Mouse (Mus musculus) MEL (cell line): ENCODE measurements around the gene Rep15.

ENCODE experiments used
- CTCF ChIP-seq, 3 experiments: IDR thresholded peaks in 2 of 3; conservative IDR thresholded peaks in 1 of 3; 2 replicates each; pipeline ENCODE4 v1.5.1; 2011 to 2012; ENCODE audit warnings: low read length in 3 of 3, low read depth in 2 of 3, mild to moderate bottlenecking in 2 of 3, improper control_type of control experiment in 1 of 3, inconsistent platforms in 1 of 3, mixed read lengths in 1 of 3, moderate library complexity in 1 of 3; ENCODE audit not compliant: control insufficient read depth in 1 of 3, insufficient read depth in 1 of 3, poor library complexity in 1 of 3, severe bottlenecking in 1 of 3
- GATA1 ChIP-seq: IDR thresholded peaks from 2 replicates; pipeline ENCODE4 v1.6.1; 2011; ENCODE audit warnings: low read depth, low read length, improper control_type of control experiment
- POLR2A ChIP-seq, 2 experiments: IDR thresholded peaks; 2 replicates each; pipeline ENCODE4 v1.6.1; 2011 to 2012; ENCODE audit warnings: low read length in 2 of 2, mild to moderate bottlenecking in 2 of 2, control low read depth in 1 of 2, improper control_type of control experiment in 1 of 2, low read depth in 1 of 2, moderate library complexity in 1 of 2; ENCODE audit not compliant: control insufficient read depth in 1 of 2, insufficient read depth in 1 of 2, poor library complexity in 1 of 2
- RAD21 ChIP-seq: IDR thresholded peaks from 2 replicates; pipeline ENCODE4 v1.6.1; 2011; ENCODE audit warnings: mild to moderate bottlenecking, low read depth, low read length, improper control_type of control experiment
- TBP ChIP-seq: IDR thresholded peaks from 2 replicates; pipeline ENCODE4 v1.8.0; 2011; ENCODE audit warnings: low read depth, low read length, improper control_type of control experiment
- UBTF ChIP-seq: IDR thresholded peaks from 2 replicates; pipeline ENCODE4 v1.6.1; 2012; ENCODE audit warnings: low read depth, mild to moderate bottlenecking, inconsistent platforms, low read length, improper control_type of control experiment, moderate library complexity, borderline replicate concordance; ENCODE audit not compliant: insufficient read depth

DNA sequence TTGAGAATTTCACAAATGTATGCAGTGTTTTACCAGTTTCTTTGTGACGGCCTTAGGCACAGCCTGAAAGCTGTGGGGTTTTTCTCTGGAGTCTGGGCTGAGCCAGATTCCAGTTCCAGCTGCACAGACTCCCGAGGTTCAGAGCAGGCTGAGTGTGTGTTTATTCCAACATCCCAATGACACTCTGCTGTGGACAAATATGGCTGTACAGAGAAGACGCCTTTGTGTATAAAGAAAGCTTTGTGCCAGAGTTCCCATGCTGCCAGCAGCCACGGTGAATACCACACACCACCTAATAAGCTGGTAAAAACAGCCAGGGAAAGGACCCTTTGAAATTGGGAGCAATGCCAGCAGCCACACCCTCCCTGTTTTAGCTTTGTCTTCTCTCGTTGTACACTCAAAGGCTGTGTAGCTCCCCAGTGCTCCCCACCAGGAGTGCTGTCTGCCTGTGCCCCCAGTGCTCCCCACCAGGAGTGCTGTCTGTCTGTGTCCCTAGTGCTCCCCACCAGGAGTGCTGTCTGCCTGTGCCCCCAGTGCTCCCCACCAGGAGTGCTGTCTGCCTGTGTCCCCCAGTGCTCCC, 43.5 kb downstream of the Rep15 start:
- no peak for TF ChIP-seq TBP
- TF ChIP-seq CTCF (IDR thresholded peaks at IDR 0.05 in 2 of 3, conservative IDR thresholded peaks at IDR 0.05 in 1 of 3; ENCODE audit: control insufficient read depth in 1 of 3, insufficient read depth in 1 of 3, low read depth in 2 of 3, low read length in 3 of 3, poor library complexity in 1 of 3, severe bottlenecking in 1 of 3), result no peak
- TF ChIP-seq POLR2A (IDR thresholded peaks at IDR 0.05; ENCODE audit: control insufficient read depth in 1 of 2, insufficient read depth in 1 of 2, low read depth in 1 of 2, low read length in 2 of 2, poor library complexity in 1 of 2), result no peak
- TF ChIP-seq UBTF, result no peak
- no peak for TF ChIP-seq GATA1
- no peak for TF ChIP-seq RAD21
